Mouse (Mus musculus) CH12.LX (cell line): ENCODE results near the gene Thsd1. TPM values are rescaled to one million over a fixed set of nuclear protein-coding genes. Genes with fewer than 3 reads are reported as not detected.

Source experiments
- DNase-seq: peaks from one replicate; pipeline ENCODE4 v3.0.0-alpha.2; 2013; ENCODE audit errors: extremely low read depth
- H3K27ac ChIP-seq: 2 replicates; pipeline ENCODE4 v1.5.1; 2012; ENCODE audit warnings: low read depth, mild to moderate bottlenecking, control low read depth, moderate library complexity; ENCODE audit not compliant: insufficient read depth
- H3K27me3 ChIP-seq: replicated peaks from 2 replicates; pipeline ENCODE3; 2012; ENCODE audit warnings: inconsistent platforms
- H3K36me3 ChIP-seq, 2 experiments: replicated peaks in 1 of 2; 2 replicates each; pipeline versions ENCODE3 to v1.6.1; 2012; ENCODE audit warnings: inconsistent platforms in 1 of 2, low read length in 1 of 2, mild to moderate bottlenecking in 1 of 2, mixed read lengths in 1 of 2, moderate library complexity in 1 of 2; ENCODE audit not compliant: control insufficient read depth in 1 of 2, insufficient read depth in 1 of 2
- H3K4me1 ChIP-seq, 2 experiments: 2 replicates each; pipeline ENCODE4 v1.6.1; 2012; ENCODE audit warnings: inconsistent platforms in 1 of 2, moderate library complexity in 1 of 2; ENCODE audit not compliant: insufficient read depth in 2 of 2, control insufficient read depth in 1 of 2
- H3K4me2 ChIP-seq: 2 replicates; pipeline ENCODE4 v1.6.1; 2012; ENCODE audit warnings: low read depth, mild to moderate bottlenecking, control low read depth; ENCODE audit not compliant: poor library complexity, insufficient read depth, severe bottlenecking
- H3K4me3 ChIP-seq, 3 experiments: fragments of 150-350 bp in 1 of 3; sonication (generic) in 1 of 3; replicated peaks in 1 of 3; 2 replicates each; pipeline versions ENCODE3 to v1.5.1; 2011 to 2012; ENCODE audit warnings: low read depth in 2 of 3, low read length in 2 of 3, mild to moderate bottlenecking in 2 of 3, moderate library complexity in 2 of 3, control low read depth in 1 of 3, improper control_type of control experiment in 1 of 3, inconsistent platforms in 1 of 3, mixed read lengths in 1 of 3; ENCODE audit not compliant: poor library complexity in 1 of 3
- H3K79me2 ChIP-seq: replicated peaks from 2 replicates; pipeline ENCODE4 v1.6.1; 2012; ENCODE audit warnings: mild to moderate bottlenecking, moderate library complexity; ENCODE audit not compliant: control insufficient read depth, poor library complexity, insufficient read depth, severe bottlenecking; ENCODE audit errors: extremely low read depth
- H3K9ac ChIP-seq: 2 replicates; pipeline ENCODE4 v1.6.1; 2012; ENCODE audit warnings: low read depth, mild to moderate bottlenecking, control low read depth, moderate library complexity; ENCODE audit not compliant: insufficient read depth
- H3K9me3 ChIP-seq: replicated peaks from 2 replicates; pipeline ENCODE3; 2012; ENCODE audit warnings: low read length, inconsistent platforms, mixed read lengths
- BHLHE40 ChIP-seq: IDR thresholded peaks from 2 replicates; pipeline ENCODE4 v1.6.1; 2011; ENCODE audit warnings: mild to moderate bottlenecking, low read depth, low read length, improper control_type of control experiment
- CHD2 ChIP-seq: IDR thresholded peaks from 2 replicates; pipeline ENCODE4 v1.6.1; 2011; ENCODE audit warnings: low read length, improper control_type of control experiment
- E2F4 ChIP-seq: IDR thresholded peaks from 2 replicates; pipeline ENCODE4 v1.6.1; 2011; ENCODE audit warnings: low read depth, low read length, improper control_type of control experiment; ENCODE audit not compliant: insufficient replicate concordance
- EP300 ChIP-seq: IDR thresholded peaks from 2 replicates; pipeline ENCODE4 v1.6.1; 2011; ENCODE audit warnings: low read length, improper control_type of control experiment
- IRF4 ChIP-seq: IDR thresholded peaks from 2 replicates; pipeline ENCODE4 v1.6.1; 2014; ENCODE audit warnings: low read depth, mild to moderate bottlenecking, inconsistent platforms, low read length, improper control_type of control experiment
- MAFK ChIP-seq: IDR thresholded peaks from 2 replicates; pipeline ENCODE4 v1.6.1; 2011; ENCODE audit warnings: low read length, improper control_type of control experiment; ENCODE audit not compliant: insufficient replicate concordance
- MAZ ChIP-seq: IDR thresholded peaks from 2 replicates; pipeline ENCODE4 v1.6.1; 2012; ENCODE audit warnings: low read depth, mild to moderate bottlenecking, inconsistent platforms, low read length, improper control_type of control experiment, moderate library complexity
- MXI1 ChIP-seq: IDR thresholded peaks from 2 replicates; pipeline ENCODE4 v1.6.1; 2011; ENCODE audit warnings: mild to moderate bottlenecking, low read depth, low read length, improper control_type of control experiment
- MYC ChIP-seq: IDR thresholded peaks from 2 replicates; pipeline ENCODE4 v1.6.1; 2011; ENCODE audit warnings: low read depth, mild to moderate bottlenecking, improper control_type of control experiment, low read length
- NELFE ChIP-seq: IDR thresholded peaks from 2 replicates; pipeline ENCODE4 v1.6.1; 2011; ENCODE audit warnings: low read depth, low read length, improper control_type of control experiment
- NRF1 ChIP-seq: IDR thresholded peaks from 2 replicates; pipeline ENCODE4 v1.6.1; 2014; ENCODE audit warnings: low read depth, mild to moderate bottlenecking, inconsistent platforms, low read length, improper control_type of control experiment, moderate library complexity
- PAX5 ChIP-seq: IDR thresholded peaks from 2 replicates; pipeline ENCODE4 v1.6.1; 2012; ENCODE audit warnings: low read length, inconsistent platforms, mixed read lengths
- POLR2A ChIP-seq: IDR thresholded peaks from 2 replicates; pipeline ENCODE4 v1.6.1; 2011; ENCODE audit warnings: low read depth, mild to moderate bottlenecking, improper control_type of control experiment, low read length
- SIN3A ChIP-seq: IDR thresholded peaks from 2 replicates; pipeline ENCODE4 v1.6.1; 2012; ENCODE audit warnings: low read length, improper control_type of control experiment, inconsistent platforms
- SMC3 ChIP-seq: IDR thresholded peaks from 2 replicates; pipeline ENCODE4 v1.6.1; 2011; ENCODE audit warnings: low read depth, low read length, improper control_type of control experiment
- TBP ChIP-seq: conservative IDR thresholded peaks from 2 replicates; pipeline ENCODE4 v1.6.1; 2011; ENCODE audit warnings: low read depth, low read length, improper control_type of control experiment
- TCF12 ChIP-seq: IDR thresholded peaks from 2 replicates; pipeline ENCODE4 v1.6.1; 2014; ENCODE audit warnings: low read depth, mild to moderate bottlenecking, inconsistent platforms, low read length, improper control_type of control experiment
- USF2 ChIP-seq: conservative IDR thresholded peaks from 2 replicates; pipeline ENCODE4 v1.6.1; 2011; ENCODE audit warnings: low read depth, low read length, improper control_type of control experiment
- ZC3H11A ChIP-seq: IDR thresholded peaks from 2 replicates; pipeline ENCODE4 v1.6.1; 2012; ENCODE audit warnings: low read depth, mild to moderate bottlenecking, inconsistent platforms, low read length, improper control_type of control experiment
- ZNF384 ChIP-seq: IDR thresholded peaks from 2 replicates; pipeline ENCODE4 v1.6.1; 2012; ENCODE audit warnings: low read depth, low read length, improper control_type of control experiment, inconsistent platforms
- dilution Hi-C: fragments of 300-500 bp; cut with MboI; formaldehyde crosslinking; loops from 2 replicates; pipeline ENCODE4 v1.14.3; 2020; ENCODE audit warnings: low sequenced_read_pairs; ENCODE audit not compliant: extremely low pct_unique_long_range_greater_than_20kb, extremely low pct_ligation_motif_present
- in situ Hi-C: fragments of 300-500 bp; cut with MboI; formaldehyde crosslinking; loops from 3 replicates; pipeline ENCODE4 v1.14.3; 2019; ENCODE audit warnings: low sequenced_read_pairs, low pct_ligation_motif_present, low pct_unique_long_range_greater_than_20kb, mixed read lengths
- polyA plus RNA-seq: library from polyadenylated mRNA; unstranded; fragments of >175 nt; gene quantifications from 2 replicates; pipeline ENCODE4 v1.2.1, GENCODE M21; 2012; ENCODE audit warnings: low read depth; ENCODE audit not compliant: insufficient read length
- total RNA-seq, 2 experiments: library from RNA; depleted of rRNA; stranded (reverse); fragments of 300-350 nt in 1 of 2; fragments of >200 nt in 1 of 2; gene quantifications; 2 replicates each; pipeline ENCODE4 v1.2.3; 2012 to 2014

The Thsd1 gene
- total RNA-seq (2012; rRNA removed) (0.30 and 0.34 TPM in 2 replicates), total RNA-seq (2014; rRNA removed) (0.12 and 0.26 TPM in 2 replicates), polyA plus RNA-seq (0.75 and 0.83 TPM in 2 replicates)

GRCm38 (mm10) chr8:22227061-22227877, at the start of gene Thsd1:
Thsd1 (plus strand) TSS chr8:22227313.
- peak within 1 kb of the TSS; percentile 10; the same call in 1 of the 2 replicates for H3K9ac ChIP-seq
- dilution Hi-C loops: no loop called here

GRCm38 (mm10) chr8:22184884-22185283, 42.2 kb upstream of the Thsd1 start:
- dilution Hi-C loops: no loop called here

More at GRCm38 (mm10) chr8:22227061-22227877, at the start of gene Thsd1:
- H3K36me3 ChIP-seq: peaks cover 6 to 18% of the 10 kb centered on the region in 2 experiments
- H3K4me1 ChIP-seq: peaks cover 6 to 13% of the 10 kb centered on the region in 2 experiments; a peak in 2 of 4 replicates
- in situ Hi-C loops: no loop called here
- H3K27ac ChIP-seq: no peak within 1 kb of the TSS
- H3K27me3 ChIP-seq: no peaks in the 10 kb centered on the region
- H3K9me3 ChIP-seq: no peaks in the 10 kb centered on the region
- DNase-seq: peak; percentile 8
- H3K4me3 ChIP-seq: peak within 1 kb of the TSS; percentile 37 to 58 (median 40)
- TF ChIP-seq PAX5: no peak
- TF ChIP-seq ZNF384: no peak
- TF ChIP-seq TCF12: peak; percentile 52
- TF ChIP-seq EP300: 0 out of 2 replicates have a peak, but pooled peaks have one; percentile 14
- TF ChIP-seq BHLHE40: peak; percentile 59
- TF ChIP-seq POLR2A: peak; percentile 45; the same call in 1 of the 2 replicates
- TF ChIP-seq IRF4: no peak
- no peak for TF ChIP-seq NELFE
- TF ChIP-seq SMC3: no peak
- no peak for TF ChIP-seq E2F4
- TF ChIP-seq MXI1: no peak
- TF ChIP-seq MYC: no peak
- peak; percentile 37; the same call in 1 of the 2 replicates for TF ChIP-seq NRF1
- no peak for TF ChIP-seq CHD2
- TF ChIP-seq MAFK: no peak
- no peak for TF ChIP-seq ZC3H11A
- TF ChIP-seq, all 38 proteins: peak for 5
- peak within 1 kb of the TSS; percentile 44 for H3K4me2 ChIP-seq
- H3K79me2 ChIP-seq: no peaks in the 10 kb centered on the region

More at GRCm38 (mm10) chr8:22184884-22185283, 42.2 kb upstream of the Thsd1 start:
- H3K36me3 ChIP-seq: peaks cover 0 to 18% of the 10 kb centered on the region in 2 experiments
- DNase-seq: peak; percentile 61
- H3K27me3 ChIP-seq: peaks cover 31% of the 10 kb centered on the region
- H3K9me3 ChIP-seq: no peaks in the 10 kb centered on the region
- H3K79me2 ChIP-seq: peaks cover 10% of the 10 kb centered on the region; the same call in 1 of the 2 replicates
- H3K9ac ChIP-seq: peak overlapping the region; percentile 75
- in situ Hi-C loops: no loop called here
- H3K4me3 ChIP-seq: peak overlapping the region; percentile 66 to 80 (median 77)
- 0 out of 2 replicates have a peak, but pooled peaks have one; percentile 17 for TF ChIP-seq MAZ
- no peak for TF ChIP-seq SMC3
- TF ChIP-seq TBP: no peak
- no peak for TF ChIP-seq TCF12
- no peak for TF ChIP-seq SIN3A
- TF ChIP-seq USF2: no peak
- H3K4me2 ChIP-seq: peak overlapping the region; percentile 79
- peaks cover 3 to 11% of the 10 kb centered on the region in 2 experiments; a peak in 3 of 4 replicates for H3K4me1 ChIP-seq
- no peak overlapping the region for H3K27ac ChIP-seq
